Mouse (Mus musculus) macrophage (primary cell): ENCODE data around the gene Fam187b. TPM values are rescaled to one million over a fixed set of nuclear protein-coding genes. Genes with fewer than 3 reads are reported as not detected.
A peak's percentile ranks its signal among the peaks of the same experiment; 100 is the strongest.
"Not testable (repeated sequence)": the region's sequence is repeated elsewhere in the genome, so short reads cannot be mapped to it uniquely, and the experiment has no call there.

Experiments
- H3K27ac ChIP-seq: fragments of 350-480 bp; formaldehyde crosslinking; 2 replicates; pipeline ENCODE4 v1.9.0; 2021
- H3K36me3 ChIP-seq: fragments of 350-480 bp; formaldehyde crosslinking; 2 replicates; pipeline ENCODE4 v1.9.0; 2021; ENCODE audit errors: inconsistent target
- H3K4me3 ChIP-seq: fragments of 350-480 bp; formaldehyde crosslinking; 2 replicates; pipeline ENCODE4 v1.9.0; 2021; ENCODE audit errors: inconsistent target
- H3K79me2 ChIP-seq: fragments of 350-480 bp; formaldehyde crosslinking; 2 replicates; pipeline ENCODE4 v1.9.0; 2021; ENCODE audit errors: inconsistent target
- WGBS: methylation state at CpG from one replicate; pipeline ENCODE4 v1.1.7; 2026; ENCODE audit warnings: inconsistent platforms; ENCODE audit not compliant: missing documents; 5-methylcytosine and 5-hydroxymethylcytosine counted together
- polyA plus RNA-seq: library from polyadenylated mRNA; stranded (reverse); fragments of 250-400 nt; gene quantifications from 3 replicates; pipeline ENCODE4 v1.2.4, GENCODE M21; 2018; ENCODE audit warnings: inconsistent platforms
- total RNA-seq, 78 experiments: library from RNA; depleted of rRNA; stranded (reverse); fragments of 250-400 nt; gene quantifications; 1 replicate in 9 of 78; 2 replicates in 24 of 78; 3 replicates in 43 of 78; 4 replicates in 2 of 78; pipeline ENCODE4 v1.2.4; 2018; ENCODE audit warnings: inconsistent platforms in 56 of 78

The Fam187b gene
- 1 to 10 TPM in 7 of 26 experiments, under 1 TPM in 7, not detected in 12; 0.47 to 2.1 (median 1.0) TPM for total RNA-seq (2018; cell fraction: chromatin; rRNA removed)
- total RNA-seq (2018; cell fraction: cytosol; rRNA removed) = 1 to 10 TPM in 1 of 26 experiments, under 1 TPM in 17, not detected in 8; 0.10 to 1.0 (median 0.26) TPM
- total RNA-seq (2018; cell fraction: nucleus; rRNA removed) = 1 to 10 TPM in 5 of 26 experiments, under 1 TPM in 13, not detected in 8; 0.26 to 2.4 (median 0.68) TPM
- polyA plus RNA-seq = 0.21 to 0.26 TPM in 2 of 3 replicates, not detected in the other

GRCm38 (mm10) chr7:30973501-30974289 is at the start of gene Fam187b:
Gene Fam187b, plus strand, starts transcription at chr7:30973790.
- Histone ChIP-seq H3K79me2 (no peaks in the 10 kb centered on the region), H3K27ac (peak within 1 kb of the TSS; percentile 41), H3K4me3 (peak within 1 kb of the TSS; percentile 35), H3K36me3 (no peaks in the 10 kb centered on the region)
- WGBS = under 1% methylated on average over 37 of the region's 37 CpGs

DNA sequence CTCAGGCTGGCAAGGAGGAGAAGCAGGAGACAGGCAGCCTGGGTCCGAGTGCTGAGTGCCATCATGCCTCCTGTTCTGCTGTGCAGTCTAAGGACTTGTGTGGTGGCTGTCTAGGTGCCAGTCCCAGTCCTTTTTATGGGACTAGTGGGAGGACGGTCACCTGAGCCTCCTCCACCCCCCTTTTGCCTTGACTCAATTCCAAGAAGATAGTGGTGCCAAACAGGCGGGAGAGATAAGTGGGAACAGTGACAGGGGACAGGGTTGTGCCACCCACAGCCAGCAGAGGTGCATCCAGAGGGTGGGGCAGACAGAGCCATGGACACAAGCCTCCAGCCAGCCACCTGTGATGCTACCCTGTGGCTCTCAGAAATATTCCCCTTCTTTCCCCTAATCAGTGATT is 49.5 kb upstream of the Fam187b start:
- WGBS = 74% methylated on average over 3 of the region's 3 CpGs

GRCm38 (mm10) chr7:30924581-30924980 is 49.0 kb upstream of the Fam187b start, which contains the start of gene Hamp2:
Gene Hamp2, minus strand, starts transcription at chr7:30924681.
- WGBS = 100% methylated on average over 1 of the region's 2 CpGs
- H3K27ac ChIP-seq, H3K4me3 ChIP-seq, H3K79me2 ChIP-seq, H3K36me3 ChIP-seq: not testable (repeated sequence)

More for the DNA sequence above, 49.5 kb upstream of the Fam187b start:
- no peaks in the 10 kb centered on the region for H3K36me3 ChIP-seq
- H3K79me2 ChIP-seq = no peaks in the 10 kb centered on the region
- H3K27ac ChIP-seq = no peak overlapping the region
- H3K4me3 ChIP-seq = no peak overlapping the region

GRCm38 (mm10) chr7:30935422-30936099 is 38.0 kb upstream of the Fam187b start:
- WGBS = 24% methylated on average over 6 of the region's 6 CpGs
- not testable (repeated sequence) for H3K4me3 ChIP-seq, H3K79me2 ChIP-seq, H3K27ac ChIP-seq, H3K36me3 ChIP-seq

DNA sequence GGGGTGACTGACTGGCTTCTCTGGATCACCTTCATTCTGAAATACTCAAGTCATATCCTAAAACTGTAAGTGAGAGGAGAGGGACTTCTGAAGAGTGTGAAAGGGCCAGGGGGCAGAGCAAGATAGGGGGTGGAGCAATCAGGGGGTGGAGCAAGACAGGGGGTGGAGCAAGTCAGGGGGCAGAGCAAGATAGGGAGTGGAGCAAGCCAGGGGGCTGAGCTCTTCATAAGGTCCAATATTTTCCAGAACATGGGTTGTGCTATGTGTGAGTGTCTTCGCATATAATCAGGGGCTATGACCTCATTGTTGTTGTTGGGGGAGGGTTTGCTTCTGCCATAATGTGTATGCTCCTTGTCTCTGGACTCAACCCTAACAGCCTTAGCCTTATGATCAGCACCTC is 33.5 kb upstream of the Fam187b start:
- H3K79me2 ChIP-seq, H3K27ac ChIP-seq, H3K4me3 ChIP-seq, H3K36me3 ChIP-seq: not testable (repeated sequence)
- WGBS = 100% methylated on average over 1 of the region's 1 CpGs

GRCm38 (mm10) chr7:30942365-30942764 is 31.2 kb upstream of the Fam187b start:
- not testable (repeated sequence) for H3K4me3 ChIP-seq, H3K79me2 ChIP-seq, H3K36me3 ChIP-seq, H3K27ac ChIP-seq
- 3% methylated on average over 3 of the region's 3 CpGs for WGBS

DNA sequence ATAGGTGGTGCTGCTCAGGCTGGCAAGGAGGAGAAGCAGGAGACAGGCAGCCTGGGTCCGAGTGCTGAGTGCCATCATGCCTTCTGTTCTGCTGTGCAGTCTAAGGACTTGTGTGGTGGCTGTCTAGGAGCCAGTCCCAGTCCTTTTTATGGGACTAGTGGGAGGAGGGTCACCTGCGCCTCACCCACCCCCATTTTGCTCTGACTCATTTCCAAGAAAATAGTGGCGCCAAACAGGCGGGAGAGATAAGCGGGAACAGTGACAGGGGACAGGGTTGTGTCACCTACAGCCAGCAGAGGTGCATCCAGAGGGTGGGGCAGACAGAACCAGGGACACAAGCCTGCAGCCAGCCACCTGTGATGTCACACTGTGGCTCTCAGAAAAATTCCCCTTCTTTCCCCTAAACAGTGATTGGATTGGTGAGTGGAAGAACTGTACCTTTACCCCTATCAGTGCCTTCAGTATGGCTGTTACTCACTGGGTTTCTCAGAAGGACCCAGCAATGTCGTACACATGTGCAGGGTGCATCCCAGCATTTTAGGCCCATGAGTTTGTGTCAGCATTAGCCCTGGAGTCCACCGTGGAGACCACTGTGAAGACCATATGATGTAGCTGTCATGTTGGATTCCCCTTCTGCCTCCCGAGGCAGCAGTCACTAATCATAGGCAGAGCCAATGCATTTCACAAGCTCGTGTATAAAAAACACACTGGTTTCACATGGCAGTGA is 29.5 kb upstream of the Fam187b start, which contains the start of gene Hamp:
Gene Hamp (minus strand): TSS at position 124 of the 727 bp plus-strand sequence.
- no peak within 1 kb of the TSS for H3K27ac ChIP-seq
- WGBS = 76% methylated on average over 8 of the region's 9 CpGs
- peaks cover 7% of the 10 kb centered on the region for H3K36me3 ChIP-seq
- no peak within 1 kb of the TSS for H3K4me3 ChIP-seq
- peaks cover 1% of the 10 kb centered on the region; the same call in 1 of the 2 replicates for H3K79me2 ChIP-seq

GRCm38 (mm10) chr7:30944706-30945105 is 28.9 kb upstream of the Fam187b start:
- 90% methylated on average over 2 of the region's 2 CpGs for WGBS
- peaks cover 13% of the 10 kb centered on the region for H3K36me3 ChIP-seq
- H3K79me2 ChIP-seq, H3K4me3 ChIP-seq, H3K27ac ChIP-seq: not testable (repeated sequence)

- H3K4me3 ChIP-seq, H3K27ac ChIP-seq: not testable (repeated sequence)
- WGBS = 90% methylated on average over 5 of the region's 7 CpGs
- Histone ChIP-seq H3K79me2 (peaks cover 15% of the 10 kb centered on the region; the same call in 1 of the 2 replicates), H3K36me3 (peaks cover 21% of the 10 kb centered on the region)
Measured at GRCm38 (mm10) chr7:30945466-30945865, 28.1 kb upstream of the Fam187b start.

- Histone ChIP-seq H3K36me3 (peaks cover 25% of the 10 kb centered on the region), H3K27ac (no peak overlapping the region), H3K4me3 (no peak overlapping the region), H3K79me2 (peaks cover 19% of the 10 kb centered on the region; the same call in 1 of the 2 replicates)
- 97% methylated on average over 6 of the region's 7 CpGs for WGBS
Measured at GRCm38 (mm10) chr7:30945876-30946275, 27.7 kb upstream of the Fam187b start.

DNA sequence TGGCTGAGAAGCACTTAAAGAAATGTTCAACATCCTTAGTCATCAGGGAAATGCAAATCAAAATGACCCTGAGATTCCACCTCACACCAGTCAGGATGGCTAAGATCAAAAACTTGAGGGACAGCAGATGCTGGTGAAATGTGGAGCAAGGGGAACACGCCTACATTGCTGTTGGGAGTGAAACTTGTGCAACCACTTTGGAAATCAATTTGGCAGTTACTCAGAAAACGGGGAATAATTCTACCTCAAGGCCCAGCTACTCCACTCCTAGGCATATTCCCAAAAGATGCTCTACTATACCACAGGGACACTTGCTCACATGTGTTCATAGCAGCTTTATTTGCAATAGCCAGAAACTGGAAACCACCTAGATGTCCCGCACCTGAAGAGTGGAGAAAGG is 23.7 kb upstream of the Fam187b start:
- H3K79me2 ChIP-seq = peaks cover 42% of the 10 kb centered on the region
- peaks cover 50% of the 10 kb centered on the region for H3K36me3 ChIP-seq
- not testable (repeated sequence) for H3K27ac ChIP-seq, H3K4me3 ChIP-seq
- WGBS = 95% methylated on average over 3 of the region's 3 CpGs

DNA sequence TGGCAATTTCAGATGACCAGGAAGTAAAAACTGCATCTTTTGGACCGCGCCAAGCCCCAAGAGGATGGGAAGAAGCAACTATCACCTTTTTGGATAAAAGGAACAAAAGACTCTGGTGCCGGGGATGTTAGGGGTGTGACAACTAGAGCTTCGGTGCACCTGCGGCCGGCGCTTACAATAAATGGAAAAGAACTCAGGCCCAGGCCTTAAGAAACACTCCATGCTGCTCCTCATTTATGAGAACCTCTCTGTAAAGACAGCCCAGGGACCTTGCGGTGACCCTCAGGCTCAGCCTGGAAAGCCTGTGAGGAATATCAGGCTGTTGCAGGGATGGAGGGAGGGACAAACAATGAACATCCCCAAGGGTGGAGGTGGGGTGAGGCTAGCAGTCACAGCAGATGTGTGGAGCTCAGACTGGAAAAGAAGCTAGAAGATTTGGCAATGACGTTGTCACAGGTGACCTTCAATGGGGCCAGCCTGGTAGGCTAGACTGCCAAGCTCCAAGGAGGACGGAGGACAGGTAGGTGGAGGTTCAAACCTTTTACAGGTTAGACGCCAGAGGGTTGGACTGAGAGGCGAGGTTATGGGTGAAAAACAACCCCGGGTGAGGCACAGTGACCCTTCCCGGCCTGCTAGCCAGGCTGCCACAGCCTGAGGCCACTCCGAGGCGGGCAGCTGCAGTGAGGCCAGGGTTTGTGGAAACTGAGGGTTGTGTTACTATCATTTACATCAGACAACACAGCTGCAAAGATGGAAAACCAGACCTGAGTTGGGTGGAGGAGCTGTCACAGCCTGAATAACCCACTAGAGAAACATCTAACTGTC is 20.9 kb upstream of the Fam187b start:
- 95% methylated on average over 14 of the region's 16 CpGs for WGBS
- Histone ChIP-seq H3K4me3 (no peak overlapping the region), H3K36me3 (peaks cover 47% of the 10 kb centered on the region), H3K27ac (peak overlapping the region; percentile 38), H3K79me2 (peaks cover 50% of the 10 kb centered on the region)

DNA sequence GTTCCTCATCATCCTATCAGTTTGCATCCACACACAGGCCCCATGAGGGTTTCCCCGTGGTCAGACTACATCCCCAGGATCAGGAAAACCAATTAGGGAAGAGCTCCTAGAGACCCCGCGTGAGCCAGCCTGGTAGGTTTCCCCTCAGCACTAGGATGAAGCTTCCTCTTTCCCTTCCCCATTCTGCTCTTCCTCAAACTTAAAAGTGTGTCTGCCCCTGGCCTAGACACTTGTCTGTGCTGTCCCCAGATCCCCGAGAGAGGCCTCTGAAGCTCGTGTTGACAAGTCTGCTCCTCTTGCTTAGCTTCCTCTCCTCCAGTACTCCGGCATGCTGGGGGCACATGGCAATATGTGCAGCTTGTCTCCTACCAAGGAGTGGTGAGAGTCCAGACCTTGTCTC is 20.1 kb upstream of the Fam187b start:
- peak overlapping the region; percentile 76 for H3K27ac ChIP-seq
- peaks cover 47% of the 10 kb centered on the region for H3K36me3 ChIP-seq
- H3K79me2 ChIP-seq = peaks cover 58% of the 10 kb centered on the region
- no peak overlapping the region for H3K4me3 ChIP-seq
- 0% methylated on average over 6 of the region's 6 CpGs for WGBS
